Mouse (Mus musculus): ENCODE results near the gene Actb.

Actb gene

GRCm38 (mm10) chr5:142922251-142922650 lies 15.7 kb upstream of the Actb start:
- DNase-seq (ENCODE audit: low read depth, low spot score) = no peak

- DNase-seq (ENCODE audit: low read depth, low spot score) = no peak
Measured at GRCm38 (mm10) chr5:142921074-142921459, 14.5 kb upstream of the Actb start.

- DNase-seq (ENCODE audit: low read depth, low spot score) = peak; percentile 90
Measured at GRCm38 (mm10) chr5:142920311-142921073, 13.9 kb upstream of the Actb start.

DNA sequence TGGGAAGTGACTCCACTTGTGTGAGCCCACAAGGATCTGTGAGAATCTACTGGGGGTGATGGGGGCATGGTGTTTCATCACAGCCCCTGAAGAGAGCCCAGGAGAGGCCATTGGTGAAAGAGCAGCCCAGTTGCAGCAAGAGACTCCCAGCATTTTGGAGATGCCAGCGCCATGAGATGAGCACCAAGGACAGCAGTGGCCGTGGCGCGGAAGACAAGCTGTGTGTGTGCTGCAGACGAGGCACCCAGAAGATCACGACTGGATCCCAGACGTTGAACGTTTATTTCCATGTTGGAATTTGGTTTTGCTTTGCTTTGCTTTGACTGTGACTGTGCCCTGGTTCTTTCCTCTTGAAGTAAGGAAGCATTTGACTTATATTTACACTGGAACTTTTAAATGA lies 10.8 kb upstream of the Actb start:
- DNase-seq (ENCODE audit: low read depth, low spot score) = no peak

DNA sequence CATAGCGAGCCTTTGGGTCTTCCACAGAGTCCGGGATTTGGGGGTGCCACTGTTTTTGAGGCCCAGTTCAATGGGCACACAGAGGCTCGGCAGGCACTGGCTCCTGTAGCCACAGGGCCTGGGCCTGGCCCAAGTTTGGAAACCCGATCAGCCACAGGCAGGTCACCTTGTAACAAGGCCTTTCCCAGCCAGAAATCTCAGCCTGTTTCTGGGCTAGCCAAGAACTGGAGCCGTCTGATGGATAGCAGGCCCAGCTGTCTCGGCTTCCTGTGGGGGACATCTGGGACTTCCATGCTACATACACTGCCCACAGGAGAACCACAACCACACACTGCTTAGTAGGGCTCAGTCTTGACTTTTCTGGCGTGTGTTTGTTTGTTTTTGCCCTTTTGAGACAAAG lies 10.0 kb upstream of the Actb start:
- no peak for DNase-seq (ENCODE audit: low read depth, low spot score)

DNA sequence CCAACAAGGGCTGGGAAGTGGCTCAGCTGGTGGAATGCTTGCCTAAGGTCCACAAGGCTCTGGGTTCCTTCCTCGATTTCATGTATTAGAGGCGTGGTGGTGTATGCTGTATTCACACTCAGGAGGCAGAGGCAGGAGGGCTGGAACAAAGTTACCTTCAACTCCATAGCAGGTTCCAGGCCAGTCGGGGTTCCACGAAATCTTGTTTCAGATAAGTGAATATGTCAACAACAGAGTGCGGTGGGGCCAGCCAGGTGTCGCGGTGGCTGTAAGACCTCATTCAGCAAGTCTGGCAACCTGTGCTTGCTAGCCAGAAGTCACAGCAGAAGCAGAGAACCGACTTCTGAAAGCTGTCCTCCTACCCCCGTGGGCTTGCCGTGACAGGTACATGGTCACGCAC lies 8.7 kb upstream of the Actb start:
- DNase-seq (ENCODE audit: low read depth, low spot score) = no peak

- DNase-seq (ENCODE audit: low read depth, low spot score) = no peak
Measured at GRCm38 (mm10) chr5:142912739-142913138, 6.2 kb upstream of the Actb start.

- DNase-seq (ENCODE audit: low read depth, low spot score) = no peak
Measured at GRCm38 (mm10) chr5:142912320-142912719, 5.8 kb upstream of the Actb start.

- DNase-seq (ENCODE audit: low read depth, low spot score) = no peak
Measured at GRCm38 (mm10) chr5:142911629-142912028, 5.1 kb upstream of the Actb start.

DNA sequence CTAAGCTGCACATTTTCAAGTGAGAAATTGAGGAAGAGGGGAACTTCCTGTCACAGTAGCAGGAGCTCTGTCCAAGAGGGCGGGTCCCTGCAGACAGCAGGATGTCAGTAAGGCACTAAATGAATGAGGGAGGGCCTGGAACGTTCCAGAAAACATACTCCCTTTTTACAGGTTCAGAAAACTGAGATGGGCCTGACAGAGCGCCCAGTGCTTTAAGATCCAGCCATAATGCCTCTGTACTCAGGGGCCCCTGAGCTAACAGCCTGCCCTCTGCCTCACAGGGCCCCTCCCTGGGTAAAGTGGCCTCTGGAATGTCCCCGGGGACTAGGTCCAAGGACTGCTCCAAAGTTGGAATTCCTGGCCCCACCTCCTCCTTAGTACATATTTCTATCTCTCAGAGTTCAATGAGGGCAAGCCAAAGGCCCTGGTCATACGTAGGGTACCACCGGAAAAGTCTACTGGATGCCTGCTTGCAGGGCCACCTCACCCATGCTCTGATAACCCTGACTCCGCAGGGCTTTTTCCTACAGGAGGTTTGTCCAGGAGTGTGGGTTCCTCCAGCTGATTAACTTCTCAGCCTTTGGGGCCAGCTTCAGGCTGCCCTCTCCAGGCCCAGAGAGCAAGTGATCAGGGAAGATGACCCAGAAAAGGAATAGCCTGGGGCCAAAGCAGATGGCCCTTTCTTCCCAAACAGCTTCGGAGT lies 3.2 kb upstream of the Actb start:
- DNase-seq (ENCODE audit: low read depth, low spot score) = no peak

- DNase-seq (ENCODE audit: low read depth, low spot score) = no peak
Measured at GRCm38 (mm10) chr5:142908941-142909575, 2.5 kb upstream of the Actb start.

DNA sequence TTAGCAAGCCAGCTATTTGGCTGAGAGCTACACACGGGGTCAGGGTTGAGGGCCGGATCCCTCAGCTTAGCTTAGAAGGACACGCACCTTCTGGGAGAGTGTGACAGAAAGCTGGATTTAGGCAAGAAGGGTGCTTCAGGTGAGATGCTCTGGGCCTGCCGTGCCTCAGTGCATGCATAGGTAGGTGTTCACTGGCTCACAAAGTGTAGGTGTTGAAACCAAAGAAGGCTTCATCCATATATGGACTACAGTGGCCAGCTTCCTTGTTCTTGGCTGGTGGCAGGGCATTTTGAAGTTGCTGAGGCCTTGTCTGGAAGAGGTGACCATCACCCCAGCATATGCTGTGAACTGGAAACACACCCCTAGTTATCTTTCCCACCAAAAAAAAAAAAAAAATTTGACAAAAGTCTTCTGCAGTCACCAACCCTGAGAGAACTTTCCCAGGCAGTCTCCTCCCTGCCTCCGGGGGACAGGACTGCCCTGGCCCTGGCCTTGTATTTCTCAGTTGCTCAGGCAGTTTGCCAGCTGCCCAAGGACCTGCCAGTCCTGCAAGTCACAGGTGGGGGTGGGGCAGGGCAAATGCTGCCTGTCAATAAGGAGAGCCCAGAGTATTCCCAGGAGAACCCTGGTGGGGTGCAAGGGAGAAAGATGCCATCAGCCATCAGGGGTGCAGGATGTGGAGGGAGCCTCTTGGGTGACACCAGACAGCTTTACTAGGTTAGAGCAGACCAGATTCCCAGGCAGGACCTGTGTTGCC lies 1.4 kb upstream of the Actb start:
- no peak for DNase-seq (ENCODE audit: low read depth, low spot score)

GRCm38 (mm10) chr5:142907048-142907802 lies 671 bp upstream of the Actb start:
- no peak for DNase-seq (ENCODE audit: low read depth, low spot score)

- peak; percentile 97 for DNase-seq (ENCODE audit: low read depth, low spot score)
Measured at GRCm38 (mm10) chr5:142905725-142906531, 626 bp downstream of the Actb start.

- no peak for DNase-seq (ENCODE audit: low read depth, low spot score)
Measured at GRCm38 (mm10) chr5:142905038-142905695, 1.4 kb downstream of the Actb start.

DNA sequence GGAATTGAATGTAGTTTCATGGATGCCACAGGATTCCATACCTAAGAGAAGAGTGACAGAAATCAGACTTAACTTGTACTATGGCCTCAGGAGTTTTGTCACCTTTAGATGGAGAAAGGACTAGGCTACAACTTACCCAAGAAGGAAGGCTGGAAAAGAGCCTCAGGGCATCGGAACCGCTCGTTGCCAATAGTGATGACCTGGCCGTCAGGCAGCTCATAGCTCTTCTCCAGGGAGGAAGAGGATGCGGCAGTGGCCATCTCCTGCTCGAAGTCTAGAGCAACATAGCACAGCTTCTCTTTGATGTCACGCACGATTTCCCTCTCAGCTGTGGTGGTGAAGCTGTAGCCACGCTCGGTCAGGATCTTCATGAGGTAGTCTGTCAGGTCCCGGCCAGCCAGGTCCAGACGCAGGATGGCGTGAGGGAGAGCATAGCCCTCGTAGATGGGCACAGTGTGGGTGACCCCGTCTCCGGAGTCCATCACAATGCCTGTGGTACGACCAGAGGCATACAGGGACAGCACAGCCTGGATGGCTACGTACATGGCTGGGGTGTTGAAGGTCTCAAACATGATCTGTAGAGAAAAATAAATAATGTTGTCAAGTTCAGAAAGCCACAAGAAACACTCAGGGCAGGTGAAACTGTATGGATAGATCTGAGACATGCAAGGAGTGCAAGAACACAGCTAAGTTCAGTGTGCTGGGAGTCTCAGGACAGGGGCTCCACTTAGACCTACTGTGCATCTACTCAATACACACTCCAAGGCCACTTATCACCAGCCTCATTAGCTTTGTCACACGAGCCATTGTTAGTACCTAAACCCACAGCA lies 2.1 kb downstream of the Actb start:
- no peak for DNase-seq (ENCODE audit: low read depth, low spot score)

DNA sequence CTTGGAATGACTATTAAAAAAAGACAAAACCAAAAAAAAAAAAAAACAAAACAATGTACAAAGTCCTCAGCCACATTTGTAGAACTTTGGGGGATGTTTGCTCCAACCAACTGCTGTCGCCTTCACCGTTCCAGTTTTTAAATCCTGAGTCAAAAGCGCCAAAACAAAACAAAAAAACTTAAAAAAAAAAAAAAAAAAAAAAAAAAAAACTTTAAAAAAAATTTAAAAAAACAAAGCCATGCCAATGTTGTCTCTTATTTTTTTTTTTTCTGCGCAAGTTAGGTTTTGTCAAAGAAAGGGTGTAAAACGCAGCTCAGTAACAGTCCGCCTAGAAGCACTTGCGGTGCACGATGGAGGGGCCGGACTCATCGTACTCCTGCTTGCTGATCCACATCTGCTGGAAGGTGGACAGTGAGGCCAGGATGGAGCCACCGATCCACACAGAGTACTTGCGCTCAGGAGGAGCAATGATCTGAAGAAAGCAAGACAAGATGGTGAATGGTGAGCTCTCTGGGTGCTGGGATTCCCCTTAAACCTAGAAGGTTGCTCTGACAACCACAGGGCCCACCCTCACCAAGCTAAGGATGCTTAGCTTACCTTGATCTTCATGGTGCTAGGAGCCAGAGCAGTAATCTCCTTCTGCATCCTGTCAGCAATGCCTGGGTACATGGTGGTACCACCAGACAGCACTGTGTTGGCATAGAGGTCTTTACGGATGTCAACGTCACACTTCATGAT lies 2.9 kb downstream of the Actb start:
- no peak for DNase-seq (ENCODE audit: low read depth, low spot score)
